Mouse (Mus musculus): ENCODE results near the gene Tekt4.

The Tekt4 gene

GRCm38 (mm10) chr17:25474330-25475077, 20.1 kb downstream of the Tekt4 start:
- peak in 1 of 2 experiments; percentile 59 for DNase-seq (ENCODE audit: low spot score in 2 of 2)

GRCm38 (mm10) chr17:25475946-25476744, 21.7 kb downstream of the Tekt4 start:
- peak in 1 of 2 experiments; percentile 64 for DNase-seq (ENCODE audit: low spot score in 2 of 2)

GRCm38 (mm10) chr17:25480152-25480551, 25.7 kb downstream of the Tekt4 start:
- DNase-seq (ENCODE audit: low spot score in 2 of 2) = no peak

- no peak for DNase-seq (ENCODE audit: low spot score in 2 of 2)
These were observed 26.4 kb downstream of the Tekt4 start for GRCm38 (mm10) chr17:25480820-25481219.

GRCm38 (mm10) chr17:25482092-25482491, 27.7 kb downstream of the Tekt4 start:
- no peak for DNase-seq (ENCODE audit: low spot score in 2 of 2)

- no peak for DNase-seq (ENCODE audit: low spot score in 2 of 2)
These were observed 42.6 kb downstream of the Tekt4 start, which contains the start of gene Sstr5 for GRCm38 (mm10) chr17:25497013-25497412. Gene Sstr5 (minus strand): TSS chr17:25497288.

GRCm38 (mm10) chr17:25502599-25502998, 48.2 kb downstream of the Tekt4 start:
- DNase-seq (ENCODE audit: low spot score in 2 of 2) = no peak

GRCm38 (mm10) chr17:25507799-25508198, 53.4 kb downstream of the Tekt4 start:
- peak; percentile 68 to 86 for DNase-seq (ENCODE audit: low spot score in 2 of 2)

GRCm38 (mm10) chr17:25508860-25509577, 54.6 kb downstream of the Tekt4 start:
- peak; percentile 54 to 81 for DNase-seq (ENCODE audit: low spot score in 2 of 2)

- DNase-seq (ENCODE audit: low spot score in 2 of 2) = no peak
These were observed 55.8 kb downstream of the Tekt4 start for GRCm38 (mm10) chr17:25510074-25510830.

- DNase-seq (ENCODE audit: low spot score in 2 of 2) = no peak
These were observed 57.5 kb downstream of the Tekt4 start for GRCm38 (mm10) chr17:25511876-25512275.

GRCm38 (mm10) chr17:25514055-25514454, 59.6 kb downstream of the Tekt4 start:
- no peak for DNase-seq (ENCODE audit: low spot score in 2 of 2)

GRCm38 (mm10) chr17:25516315-25516714, 61.9 kb downstream of the Tekt4 start:
- no peak for DNase-seq (ENCODE audit: low spot score in 2 of 2)

- DNase-seq (ENCODE audit: low spot score in 2 of 2) = no peak
These were observed 63.7 kb downstream of the Tekt4 start for GRCm38 (mm10) chr17:25518144-25518543.

- DNase-seq (ENCODE audit: low spot score in 2 of 2) = no peak
These were observed 65.1 kb downstream of the Tekt4 start for GRCm38 (mm10) chr17:25519511-25519910.

GRCm38 (mm10) chr17:25520492-25520891, 66.1 kb downstream of the Tekt4 start:
- DNase-seq (ENCODE audit: low spot score in 2 of 2) = no peak

GRCm38 (mm10) chr17:25522080-25522479, 67.7 kb downstream of the Tekt4 start:
- DNase-seq (ENCODE audit: low spot score in 2 of 2) = no peak

Data from cerebellum, postnatal 4 days (tissue).